Mouse (Mus musculus) forebrain, embryonic 13.5 days (tissue): ENCODE measurements around the gene Yy1. TPM values are rescaled to one million over a fixed set of nuclear protein-coding genes. Genes with fewer than 3 reads are reported as not detected.

Experiments
- ATAC-seq: fragments of 200-750 bp; cut with Nextera tagmentation; 2 replicates; pipeline ENCODE4 v1.8.0; 2017
- H3K27ac ChIP-seq: fragments of 300-500 bp; sonication (generic); 2 replicates; pipeline ENCODE4 v1.5.1; 2015; ENCODE audit warnings: inconsistent platforms, mild to moderate bottlenecking, moderate library complexity
- H3K27me3 ChIP-seq: fragments of 300-500 bp; sonication (generic); 2 replicates; pipeline ENCODE4 v1.6.1; 2015; ENCODE audit warnings: mild to moderate bottlenecking, inconsistent platforms
- H3K36me3 ChIP-seq: fragments of 300-500 bp; sonication (generic); 2 replicates; pipeline ENCODE4 v1.6.1; 2015; ENCODE audit warnings: mild to moderate bottlenecking, inconsistent platforms; ENCODE audit not compliant: poor library complexity, severe bottlenecking
- H3K4me1 ChIP-seq: fragments of 300-500 bp; sonication (generic); 2 replicates; pipeline ENCODE4 v1.6.1; 2015; ENCODE audit warnings: inconsistent platforms
- H3K4me2 ChIP-seq: fragments of 300-500 bp; sonication (generic); 2 replicates; pipeline ENCODE4 v1.6.1; 2015; ENCODE audit warnings: inconsistent platforms, mild to moderate bottlenecking, moderate library complexity
- H3K4me3 ChIP-seq: fragments of 300-500 bp; sonication (generic); 2 replicates; pipeline ENCODE4 v1.5.1; 2015; ENCODE audit warnings: mild to moderate bottlenecking, inconsistent platforms
- H3K9ac ChIP-seq: fragments of 300-500 bp; sonication (generic); 2 replicates; pipeline ENCODE4 v1.6.1; 2015; ENCODE audit warnings: mild to moderate bottlenecking, inconsistent platforms
- H3K9me3 ChIP-seq: fragments of 300-500 bp; sonication (generic); replicated peaks from 2 replicates; pipeline ENCODE4 v1.6.1; 2016; ENCODE audit warnings: inconsistent platforms
- WGBS: fragments of 180-500 bp; shearing (Covaris S2); methylation state at CpG from one replicate; pipeline ENCODE4 v1.1.7; 2015; 5-methylcytosine and 5-hydroxymethylcytosine counted together
- polyA plus RNA-seq: library from polyadenylated mRNA; unstranded; fragments of >200 nt; fragmentation: Nextera tagmentation; extraction: Ambion mirVana; gene quantifications from 2 replicates; pipeline ENCODE4 v1.2.1, GENCODE M21; 2015

The Yy1 gene
- polyA plus RNA-seq, 1 experiment from 2014 or later, result 15.8 TPM

GRCm38 (mm10) chr12:108785161-108785560 is 7.6 kb upstream of the Yy1 start:
- peaks cover 17% of the 10 kb centered on the region for H3K9me3 ChIP-seq
- ATAC-seq, result no peak
- 96% methylated on average over 4 of the region's 4 CpGs for WGBS
- H3K27me3 ChIP-seq, result no peaks in the 10 kb centered on the region
- peaks cover 29% of the 10 kb centered on the region for H3K36me3 ChIP-seq
- no peak overlapping the region for H3K4me2 ChIP-seq
- no peak overlapping the region for H3K4me3 ChIP-seq
- peaks cover under 1% of the 10 kb centered on the region for H3K4me1 ChIP-seq
- no peak overlapping the region for H3K27ac ChIP-seq
- H3K9ac ChIP-seq, result no peak overlapping the region

GRCm38 (mm10) chr12:108787329-108787728 is 5.4 kb upstream of the Yy1 start:
- 90% methylated on average over 2 of the region's 2 CpGs for WGBS
- peaks cover 17% of the 10 kb centered on the region for H3K36me3 ChIP-seq

GRCm38 (mm10) chr12:108792152-108792545 is 624 bp upstream of the Yy1 start:
- Histone ChIP-seq H3K36me3 (no peaks in the 10 kb centered on the region), H3K4me3 (peak overlapping the region; percentile 100)
- under 1% methylated on average over 52 of the region's 52 CpGs for WGBS

More at GRCm38 (mm10) chr12:108787329-108787728, 5.4 kb upstream of the Yy1 start:
- ATAC-seq, result no peak
- no peak overlapping the region for H3K4me3 ChIP-seq
- no peaks in the 10 kb centered on the region for H3K27me3 ChIP-seq
- peaks cover 16% of the 10 kb centered on the region for H3K4me1 ChIP-seq
- no peak overlapping the region for H3K4me2 ChIP-seq
- H3K9me3 ChIP-seq, result peaks cover 17% of the 10 kb centered on the region
- no peak overlapping the region for H3K9ac ChIP-seq
- no peak overlapping the region for H3K27ac ChIP-seq

GRCm38 (mm10) chr12:108793453-108793941 is 724 bp downstream of the Yy1 start:
- peak overlapping the region; percentile 93 for H3K9ac ChIP-seq
- peaks cover 42% of the 10 kb centered on the region for H3K4me1 ChIP-seq
- peak overlapping the region; percentile 97 for H3K27ac ChIP-seq
- ATAC-seq, result no peak
- no peaks in the 10 kb centered on the region for H3K9me3 ChIP-seq
- H3K4me3 ChIP-seq, result peak overlapping the region; percentile 100
- peak overlapping the region; percentile 79 for H3K4me2 ChIP-seq
- H3K27me3 ChIP-seq, result no peaks in the 10 kb centered on the region
- under 1% methylated on average over 47 of the region's 71 CpGs for WGBS
- no peaks in the 10 kb centered on the region for H3K36me3 ChIP-seq

More at GRCm38 (mm10) chr12:108792152-108792545, 624 bp upstream of the Yy1 start:
- no peaks in the 10 kb centered on the region for H3K27me3 ChIP-seq
- H3K4me2 ChIP-seq, result peak overlapping the region; percentile 59
- peaks cover 40% of the 10 kb centered on the region for H3K4me1 ChIP-seq
- no peaks in the 10 kb centered on the region for H3K9me3 ChIP-seq
- peak overlapping the region; percentile 97 for H3K27ac ChIP-seq
- ATAC-seq, result peak; percentile 34
- H3K9ac ChIP-seq, result peak overlapping the region; percentile 80

GRCm38 (mm10) chr12:108794078-108794711 is 1.4 kb downstream of the Yy1 start:
- peak overlapping the region; percentile 93 for H3K9ac ChIP-seq
- WGBS, result under 1% methylated on average over 63 of the region's 94 CpGs
- H3K36me3 ChIP-seq, result no peaks in the 10 kb centered on the region
- peak overlapping the region; percentile 79 for H3K4me2 ChIP-seq
- peak; percentile 70 for ATAC-seq
- peak overlapping the region; percentile 97 for H3K27ac ChIP-seq
- peaks cover 42% of the 10 kb centered on the region for H3K4me1 ChIP-seq
- no peaks in the 10 kb centered on the region for H3K27me3 ChIP-seq
- no peaks in the 10 kb centered on the region for H3K9me3 ChIP-seq
- peak overlapping the region; percentile 100 for H3K4me3 ChIP-seq

- Histone ChIP-seq H3K27ac (peak overlapping the region; percentile 97; the same call in 1 of the 2 replicates), H3K9me3 (no peaks in the 10 kb centered on the region), H3K9ac (peak overlapping the region; percentile 93), H3K4me2 (peak overlapping the region; percentile 79), H3K4me3 (peak overlapping the region; percentile 100), H3K36me3 (0 out of 2 replicates have a peak, but pooled peaks cover 2% of the 10 kb centered on the region), H3K4me1 (peaks cover 47% of the 10 kb centered on the region), H3K27me3 (no peaks in the 10 kb centered on the region)
- no peak for ATAC-seq
- WGBS, result 17% methylated on average over 9 of the region's 9 CpGs
These were observed 2.3 kb downstream of the Yy1 start for GRCm38 (mm10) chr12:108794979-108795537.

- Histone ChIP-seq H3K9ac (no peak overlapping the region), H3K9me3 (no peaks in the 10 kb centered on the region), H3K27ac (no peak overlapping the region), H3K36me3 (peaks cover 5% of the 10 kb centered on the region; the same call in 1 of the 2 replicates), H3K4me3 (no peak overlapping the region), H3K4me2 (no peak overlapping the region), H3K4me1 (peaks cover 28% of the 10 kb centered on the region), H3K27me3 (no peaks in the 10 kb centered on the region)
- 80% methylated on average over 2 of the region's 2 CpGs for WGBS
- ATAC-seq, result no peak
These were observed 8.8 kb downstream of the Yy1 start for GRCm38 (mm10) chr12:108801613-108802012.

- H3K27me3 ChIP-seq, result no peaks in the 10 kb centered on the region
- 93% methylated on average over 2 of the region's 2 CpGs for WGBS
- ATAC-seq, result no peak
- no peaks in the 10 kb centered on the region for H3K9me3 ChIP-seq
- no peak overlapping the region for H3K4me3 ChIP-seq
- no peak overlapping the region for H3K4me2 ChIP-seq
- no peak overlapping the region for H3K27ac ChIP-seq
- H3K4me1 ChIP-seq, result peaks cover 20% of the 10 kb centered on the region
- no peak overlapping the region for H3K9ac ChIP-seq
- peaks cover 24% of the 10 kb centered on the region for H3K36me3 ChIP-seq
These were observed 11.6 kb downstream of the Yy1 start for GRCm38 (mm10) chr12:108804388-108804787.

- Histone ChIP-seq H3K9ac (no peak overlapping the region), H3K9me3 (no peaks in the 10 kb centered on the region), H3K36me3 (peaks cover 32% of the 10 kb centered on the region), H3K4me1 (peaks cover 11% of the 10 kb centered on the region; the same call in 1 of the 2 replicates), H3K27ac (no peak overlapping the region), H3K27me3 (no peaks in the 10 kb centered on the region), H3K4me3 (no peak overlapping the region), H3K4me2 (no peak overlapping the region)
- ATAC-seq, result no peak
- 91% methylated on average over 2 of the region's 2 CpGs for whole genome bisulfite sequencing
These were observed 15.7 kb downstream of the Yy1 start for GRCm38 (mm10) chr12:108808465-108808864.

- no peak for ATAC-seq
- peaks cover 40% of the 10 kb centered on the region for H3K36me3 ChIP-seq
- 87% methylated on average over 1 of the region's 1 CpGs for WGBS
- H3K4me2 ChIP-seq, result no peak overlapping the region
- no peaks in the 10 kb centered on the region for H3K27me3 ChIP-seq
- H3K9me3 ChIP-seq, result no peaks in the 10 kb centered on the region
- no peak overlapping the region for H3K27ac ChIP-seq
- H3K4me3 ChIP-seq, result no peak overlapping the region
- no peak overlapping the region for H3K9ac ChIP-seq
- peaks cover 11% of the 10 kb centered on the region; the same call in 1 of the 2 replicates for H3K4me1 ChIP-seq
These were observed 17.0 kb downstream of the Yy1 start for GRCm38 (mm10) chr12:108809771-108810170.

- Histone ChIP-seq H3K4me3 (no peak overlapping the region), H3K9ac (no peak overlapping the region), H3K36me3 (peaks cover 42% of the 10 kb centered on the region), H3K27me3 (no peaks in the 10 kb centered on the region), H3K4me1 (peaks cover 11% of the 10 kb centered on the region; the same call in 1 of the 2 replicates), H3K27ac (no peak overlapping the region), H3K9me3 (no peaks in the 10 kb centered on the region), H3K4me2 (no peak overlapping the region)
- WGBS, result 90% methylated on average over 7 of the region's 7 CpGs
- ATAC-seq, result no peak
These were observed 17.5 kb downstream of the Yy1 start for GRCm38 (mm10) chr12:108810309-108810708.

- H3K4me2 ChIP-seq, result no peak overlapping the region
- H3K9ac ChIP-seq, result no peak overlapping the region
- H3K27ac ChIP-seq, result no peak overlapping the region
- peaks cover 11% of the 10 kb centered on the region; the same call in 1 of the 2 replicates for H3K4me1 ChIP-seq
- ATAC-seq, result no peak
- no peak overlapping the region for H3K4me3 ChIP-seq
- no peaks in the 10 kb centered on the region for H3K27me3 ChIP-seq
- H3K36me3 ChIP-seq, result peaks cover 42% of the 10 kb centered on the region
- H3K9me3 ChIP-seq, result no peaks in the 10 kb centered on the region
- 58% methylated on average over 2 of the region's 2 CpGs for WGBS
These were observed 18.4 kb downstream of the Yy1 start for GRCm38 (mm10) chr12:108811133-108811532.
